Mouse (Mus musculus) liver, adult 2 months (tissue): Measurements from ENCODE around the gene Paxbp1.

ENCODE experiments used
- CTCF ChIP-seq: fragments of 200-500 bp; IDR thresholded peaks from 2 replicates; pipeline ENCODE4 v1.5.1; 2011; ENCODE audit warnings: low read depth, low read length, control low read depth
- POLR2A ChIP-seq: fragments of 200-500 bp; IDR thresholded peaks from 2 replicates; pipeline ENCODE4 v1.6.1; 2011; ENCODE audit warnings: low read length, control low read depth; ENCODE audit not compliant: insufficient read depth; ENCODE audit errors: extremely low read depth

DNA sequence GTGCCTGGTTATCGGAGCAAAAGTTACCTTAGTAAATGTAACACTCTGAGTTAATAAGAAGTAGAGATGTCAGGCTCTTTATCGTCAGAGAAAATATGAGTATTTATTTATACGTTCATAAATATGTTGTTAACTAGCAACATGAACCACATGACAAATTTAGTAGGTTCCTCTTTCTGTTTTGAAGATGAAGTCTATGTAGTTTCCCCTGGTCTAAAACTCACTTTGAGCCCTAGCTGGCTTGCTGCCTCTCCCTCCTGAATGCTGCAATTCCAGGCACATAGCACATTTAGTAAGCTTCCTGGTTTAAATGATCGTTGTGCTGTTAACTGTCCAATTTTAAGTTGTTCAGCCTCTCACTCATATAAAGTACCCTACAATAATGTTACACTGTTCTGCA is 13.6 kb downstream of the Paxbp1 start:
- TF ChIP-seq POLR2A (no peak), CTCF (no peak)
